Mouse (Mus musculus): Measurements from ENCODE around the gene Tmem211. TPM values are rescaled to one million over a fixed set of nuclear protein-coding genes. Genes with fewer than 3 reads are reported as not detected.
A peak's percentile ranks its signal among the peaks of the same experiment; 100 is the strongest.

The Tmem211 gene
- polyA plus RNA-seq, 1 experiment from 2014 or later: 1.3 TPM

DNA sequence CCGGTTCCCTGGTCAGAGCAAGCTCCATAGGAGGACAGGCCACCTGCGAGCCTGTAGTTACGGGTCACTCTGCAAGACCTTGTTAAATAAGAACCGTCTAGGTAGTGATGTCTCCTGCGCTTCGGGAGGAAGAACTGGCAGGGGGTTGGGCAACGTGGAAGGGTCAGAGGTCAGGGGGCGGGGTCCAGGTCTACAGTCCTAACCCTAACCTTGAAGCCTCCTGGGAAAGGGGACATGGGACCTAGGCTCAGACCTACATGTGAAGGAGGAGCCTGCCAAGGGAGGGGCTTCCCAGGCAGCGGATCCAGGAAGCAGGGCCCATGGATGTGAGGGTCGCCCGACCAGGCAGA is 17.3 kb upstream of the Tmem211 start:
- no peaks in the 10 kb centered on the region for H3K36me3 ChIP-seq (ENCODE audit: control insufficient read depth, insufficient read depth, low read length)
- ATAC-seq (ENCODE audit: insufficient read depth, low FRiP score): no peak
- H3K27ac ChIP-seq (ENCODE audit: low read length): peak overlapping the region; percentile 87
- H3K4me2 ChIP-seq (ENCODE audit: low read depth, low read length): peak overlapping the region; percentile 35; the same call in 1 of the 2 replicates
- H3K9me3 ChIP-seq (replicated peaks; ENCODE audit: control insufficient read depth, low read length): no peaks in the 10 kb centered on the region
- no peaks in the 10 kb centered on the region for H3K27me3 ChIP-seq (ENCODE audit: control insufficient read depth, insufficient read depth, low read length)
- no peak overlapping the region for H3K4me3 ChIP-seq (replicated peaks; ENCODE audit: low read length)
- peak overlapping the region; percentile 54 for H3K9ac ChIP-seq (ENCODE audit: low read length)
- WGBS: 42% methylated on average over 11 of the region's 11 CpGs
- H3K4me1 ChIP-seq (ENCODE audit: control insufficient read depth, insufficient read depth, low read length): peaks cover 40% of the 10 kb centered on the region

DNA sequence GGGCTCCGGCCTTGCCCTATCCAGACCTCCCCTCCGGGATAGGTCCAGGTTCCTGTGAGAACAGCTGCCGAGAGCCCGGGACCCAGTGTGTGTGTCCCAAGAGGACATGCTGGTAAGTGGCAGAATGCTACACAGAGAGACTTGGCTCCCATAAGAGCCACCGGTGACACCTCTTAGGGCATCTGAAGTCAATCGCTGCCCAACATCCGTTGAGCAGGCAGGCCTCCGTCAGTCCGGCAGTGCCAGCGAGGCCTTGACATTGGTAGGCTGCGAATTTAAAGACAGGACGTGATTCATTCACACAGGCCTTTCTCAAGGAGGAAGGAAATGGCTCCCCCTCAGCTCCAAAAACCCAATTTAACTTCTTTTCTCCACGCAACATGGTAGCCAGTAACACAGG is 16.8 kb upstream of the Tmem211 start:
- ATAC-seq (ENCODE audit: insufficient read depth, low FRiP score): no peak
- H3K27me3 ChIP-seq (ENCODE audit: control insufficient read depth, insufficient read depth, low read length): no peaks in the 10 kb centered on the region
- no peaks in the 10 kb centered on the region for H3K36me3 ChIP-seq (ENCODE audit: control insufficient read depth, insufficient read depth, low read length)
- peak overlapping the region; percentile 87 for H3K27ac ChIP-seq (ENCODE audit: low read length)
- peaks cover 40% of the 10 kb centered on the region for H3K4me1 ChIP-seq (ENCODE audit: control insufficient read depth, insufficient read depth, low read length)
- no peak overlapping the region for H3K4me3 ChIP-seq (replicated peaks; ENCODE audit: low read length)
- 79% methylated on average over 13 of the region's 13 CpGs for WGBS
- H3K4me2 ChIP-seq (ENCODE audit: low read depth, low read length): no peak overlapping the region
- H3K9me3 ChIP-seq (replicated peaks; ENCODE audit: control insufficient read depth, low read length): no peaks in the 10 kb centered on the region
- peak overlapping the region; percentile 54 for H3K9ac ChIP-seq (ENCODE audit: low read length)

DNA sequence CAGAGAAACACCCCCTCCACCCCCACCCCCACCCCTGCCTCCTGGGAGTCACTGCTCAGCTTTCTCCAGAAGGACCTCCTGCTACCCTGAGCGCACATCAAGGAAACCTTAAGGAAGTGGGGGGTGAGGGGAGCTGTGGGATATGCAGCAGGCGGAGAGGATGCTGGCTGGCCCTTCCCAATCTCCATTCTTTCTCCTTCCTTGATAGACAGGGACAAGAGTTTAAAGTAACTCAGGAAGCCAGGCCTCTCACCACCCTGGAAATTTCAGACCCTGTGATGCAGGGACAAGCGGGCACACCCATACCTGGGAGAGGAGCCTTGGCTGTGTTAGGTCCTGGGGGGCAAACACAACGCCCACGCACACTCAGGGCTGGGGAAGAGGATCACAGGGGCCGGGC is 16.4 kb upstream of the Tmem211 start:
- Histone ChIP-seq H3K4me2 (ENCODE audit: low read depth, low read length) (no peak overlapping the region), H3K4me3 (replicated peaks; ENCODE audit: low read length) (no peak overlapping the region), H3K36me3 (ENCODE audit: control insufficient read depth, insufficient read depth, low read length) (no peaks in the 10 kb centered on the region), H3K27me3 (ENCODE audit: control insufficient read depth, insufficient read depth, low read length) (no peaks in the 10 kb centered on the region), H3K9me3 (replicated peaks; ENCODE audit: control insufficient read depth, low read length) (no peaks in the 10 kb centered on the region), H3K9ac (ENCODE audit: low read length) (peak overlapping the region; percentile 18; the same call in 1 of the 2 replicates), H3K4me1 (ENCODE audit: control insufficient read depth, insufficient read depth, low read length) (peaks cover 40% of the 10 kb centered on the region), H3K27ac (ENCODE audit: low read length) (peak overlapping the region; percentile 87)
- no peak for ATAC-seq (ENCODE audit: insufficient read depth, low FRiP score)
- 67% methylated on average over 6 of the region's 6 CpGs for WGBS

DNA sequence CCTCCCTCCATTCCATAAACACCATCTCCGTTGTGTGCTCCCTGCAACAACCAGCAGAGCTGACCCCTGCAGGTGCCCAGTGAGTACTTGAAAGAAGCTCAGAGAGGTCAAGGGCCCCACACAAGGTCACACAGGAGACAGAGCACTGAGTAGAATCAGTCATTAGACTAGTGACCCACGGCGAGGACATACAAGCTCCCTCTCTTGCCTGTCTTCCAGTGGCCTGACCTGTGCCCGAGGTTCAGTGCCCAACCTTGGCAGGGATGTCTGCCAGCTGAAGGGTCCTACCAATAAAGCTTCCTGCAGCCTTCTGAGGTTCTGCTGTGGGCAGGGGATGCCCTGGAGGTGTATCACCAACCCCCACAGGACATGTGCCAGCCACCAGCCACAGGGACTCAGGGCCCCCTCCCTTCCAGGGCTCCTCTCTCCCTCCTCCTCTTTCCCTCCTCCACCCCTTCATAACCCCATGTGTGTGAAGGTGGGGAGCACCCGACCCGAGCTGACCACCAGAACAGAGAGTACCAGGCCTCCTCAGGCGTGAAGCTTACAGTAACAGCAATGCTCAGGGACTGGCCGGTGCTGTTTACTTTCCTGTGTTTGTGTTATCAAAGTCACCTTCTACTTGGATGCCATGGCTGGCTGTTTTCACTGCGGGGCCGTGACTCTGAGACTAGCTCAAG is 14.4 kb upstream of the Tmem211 start:
- no peak for ATAC-seq (ENCODE audit: insufficient read depth, low FRiP score)
- Histone ChIP-seq H3K27me3 (ENCODE audit: control insufficient read depth, insufficient read depth, low read length) (no peaks in the 10 kb centered on the region), H3K27ac (ENCODE audit: low read length) (no peak overlapping the region), H3K9me3 (replicated peaks; ENCODE audit: control insufficient read depth, low read length) (no peaks in the 10 kb centered on the region), H3K36me3 (ENCODE audit: control insufficient read depth, insufficient read depth, low read length) (no peaks in the 10 kb centered on the region), H3K9ac (ENCODE audit: low read length) (no peak overlapping the region), H3K4me3 (replicated peaks; ENCODE audit: low read length) (no peak overlapping the region), H3K4me2 (ENCODE audit: low read depth, low read length) (no peak overlapping the region), H3K4me1 (ENCODE audit: control insufficient read depth, insufficient read depth, low read length) (peaks cover 50% of the 10 kb centered on the region)
- WGBS: 60% methylated on average over 10 of the region's 10 CpGs

DNA sequence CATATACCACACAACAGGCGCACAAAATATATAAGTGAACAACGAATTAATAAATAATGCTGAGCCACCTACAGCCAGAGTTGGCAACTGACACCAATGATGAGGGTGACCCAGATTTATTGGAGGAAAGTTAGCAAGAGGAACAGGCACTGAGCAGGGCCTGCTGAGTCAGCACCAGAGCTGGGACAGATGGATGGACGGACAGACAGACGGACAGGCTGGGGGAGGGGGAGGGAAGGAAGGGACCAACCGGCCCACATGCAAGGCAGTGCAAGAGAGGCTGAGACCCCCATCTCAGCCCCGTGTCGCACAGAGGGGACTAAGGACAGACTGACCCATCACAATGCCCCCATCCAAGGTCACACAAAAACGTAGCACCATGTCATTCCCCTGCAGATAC is 12.7 kb upstream of the Tmem211 start:
- Histone ChIP-seq H3K36me3 (ENCODE audit: control insufficient read depth, insufficient read depth, low read length) (no peaks in the 10 kb centered on the region), H3K4me1 (ENCODE audit: control insufficient read depth, insufficient read depth, low read length) (peaks cover 45% of the 10 kb centered on the region)

DNA sequence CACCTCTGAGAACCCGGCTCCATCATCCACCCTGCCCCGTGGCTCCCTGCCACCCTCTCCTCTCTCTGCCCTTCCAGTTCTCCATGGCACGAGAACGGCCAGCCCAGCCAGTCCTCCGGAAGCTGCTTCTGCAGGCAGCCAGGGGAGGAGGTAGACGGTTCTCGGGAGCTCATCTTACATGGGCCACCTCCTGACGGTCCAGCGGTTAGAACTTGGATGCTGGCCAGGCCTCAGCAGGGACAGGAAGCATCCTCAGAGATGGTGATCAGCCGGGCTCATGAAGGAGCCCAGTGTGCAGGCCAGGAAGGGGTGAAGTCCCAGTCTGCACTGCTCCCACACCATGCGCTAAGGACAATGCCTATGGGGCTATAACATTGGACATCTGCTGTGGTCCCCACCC is 12.3 kb upstream of the Tmem211 start:
- peaks cover 43% of the 10 kb centered on the region for H3K4me1 ChIP-seq (ENCODE audit: control insufficient read depth, insufficient read depth, low read length)
- no peak overlapping the region for H3K27ac ChIP-seq (ENCODE audit: low read length)
- ATAC-seq (ENCODE audit: insufficient read depth, low FRiP score): no peak
- 48% methylated on average over 11 of the region's 11 CpGs for WGBS
- H3K4me3 ChIP-seq (replicated peaks; ENCODE audit: low read length): no peak overlapping the region
- no peak overlapping the region for H3K9ac ChIP-seq (ENCODE audit: low read length)
- H3K36me3 ChIP-seq (ENCODE audit: control insufficient read depth, insufficient read depth, low read length): no peaks in the 10 kb centered on the region
- no peaks in the 10 kb centered on the region for H3K27me3 ChIP-seq (ENCODE audit: control insufficient read depth, insufficient read depth, low read length)
- H3K4me2 ChIP-seq (ENCODE audit: low read depth, low read length): no peak overlapping the region
- no peaks in the 10 kb centered on the region for H3K9me3 ChIP-seq (replicated peaks; ENCODE audit: control insufficient read depth, low read length)

More for the DNA sequence above, 12.7 kb upstream of the Tmem211 start:
- no peak for ATAC-seq (ENCODE audit: insufficient read depth, low FRiP score)
- H3K9me3 ChIP-seq (replicated peaks; ENCODE audit: control insufficient read depth, low read length): no peaks in the 10 kb centered on the region
- no peak overlapping the region for H3K4me2 ChIP-seq (ENCODE audit: low read depth, low read length)
- H3K4me3 ChIP-seq (replicated peaks; ENCODE audit: low read length): no peak overlapping the region
- no peak overlapping the region for H3K9ac ChIP-seq (ENCODE audit: low read length)
- H3K27me3 ChIP-seq (ENCODE audit: control insufficient read depth, insufficient read depth, low read length): no peaks in the 10 kb centered on the region
- H3K27ac ChIP-seq (ENCODE audit: low read length): no peak overlapping the region
- 89% methylated on average over 8 of the region's 8 CpGs for WGBS

DNA sequence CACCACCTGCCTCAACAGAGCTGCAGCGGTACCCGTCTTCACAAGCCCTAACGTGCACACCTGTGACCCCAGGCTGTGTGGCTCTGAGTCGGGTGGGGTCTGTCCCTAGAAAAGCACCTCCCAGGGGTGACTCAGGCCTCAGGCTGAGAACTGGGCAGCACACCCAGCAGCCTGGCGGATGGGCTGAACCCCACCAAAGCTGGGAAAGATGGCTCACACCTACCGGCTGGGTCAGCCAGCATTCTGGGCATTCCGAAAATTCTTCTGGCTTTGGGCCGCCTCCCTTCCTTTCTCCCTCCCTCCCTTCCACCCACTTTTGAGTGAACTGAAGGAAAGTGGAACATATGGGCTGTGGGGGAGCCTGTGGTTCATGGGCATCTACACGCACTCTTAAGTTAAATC is 11.1 kb upstream of the Tmem211 start:
- whole genome bisulfite sequencing: 52% methylated on average over 9 of the region's 9 CpGs
- no peak for ATAC-seq (ENCODE audit: insufficient read depth, low FRiP score)
- no peaks in the 10 kb centered on the region for H3K36me3 ChIP-seq (ENCODE audit: control insufficient read depth, insufficient read depth, low read length)
- H3K27me3 ChIP-seq (ENCODE audit: control insufficient read depth, insufficient read depth, low read length): no peaks in the 10 kb centered on the region
- H3K4me2 ChIP-seq (ENCODE audit: low read depth, low read length): no peak overlapping the region
- H3K9me3 ChIP-seq (replicated peaks; ENCODE audit: control insufficient read depth, low read length): no peaks in the 10 kb centered on the region
- H3K4me1 ChIP-seq (ENCODE audit: control insufficient read depth, insufficient read depth, low read length): peaks cover 42% of the 10 kb centered on the region
- peak overlapping the region; percentile 47 for H3K27ac ChIP-seq (ENCODE audit: low read length)
- H3K4me3 ChIP-seq (replicated peaks; ENCODE audit: low read length): no peak overlapping the region
- no peak overlapping the region for H3K9ac ChIP-seq (ENCODE audit: low read length)

DNA sequence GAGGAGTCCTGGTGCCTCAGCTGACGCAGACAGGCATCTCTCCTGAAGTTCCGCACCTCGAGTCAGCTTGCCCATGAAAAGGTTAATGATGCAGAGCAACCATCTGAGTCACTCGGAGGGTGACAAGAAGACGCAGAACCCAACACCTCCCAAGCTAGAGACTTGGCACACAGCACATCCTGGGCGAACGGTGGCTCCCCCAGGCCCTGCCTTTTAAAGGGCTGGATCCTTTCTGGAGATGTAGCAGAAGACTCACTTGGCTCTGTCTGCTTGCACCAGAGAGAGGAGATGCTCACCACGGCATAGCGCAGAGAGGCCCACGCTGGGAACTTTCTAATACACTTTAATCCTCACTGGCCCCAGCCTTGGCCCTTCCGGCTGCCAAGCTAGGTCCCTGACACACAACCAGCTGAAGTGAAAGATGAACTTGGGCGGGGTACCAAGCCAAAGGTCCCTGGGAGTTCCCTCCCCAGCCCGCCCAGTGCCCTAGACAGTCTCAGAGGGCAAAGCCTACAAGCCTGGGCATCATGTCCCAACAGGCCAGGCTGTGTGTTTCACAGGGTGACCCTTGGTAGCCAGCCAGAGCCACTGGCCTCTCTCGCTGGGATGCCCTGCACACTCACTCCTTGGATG is 10.3 kb upstream of the Tmem211 start:
- Histone ChIP-seq H3K27ac (ENCODE audit: low read length) (peak overlapping the region; percentile 47), H3K4me2 (ENCODE audit: low read depth, low read length) (no peak overlapping the region), H3K27me3 (ENCODE audit: control insufficient read depth, insufficient read depth, low read length) (no peaks in the 10 kb centered on the region), H3K4me1 (ENCODE audit: control insufficient read depth, insufficient read depth, low read length) (peaks cover 41% of the 10 kb centered on the region), H3K9ac (ENCODE audit: low read length) (peak overlapping the region; percentile 13; the same call in 1 of the 2 replicates), H3K9me3 (replicated peaks; ENCODE audit: control insufficient read depth, low read length) (no peaks in the 10 kb centered on the region), H3K4me3 (replicated peaks; ENCODE audit: low read length) (no peak overlapping the region), H3K36me3 (ENCODE audit: control insufficient read depth, insufficient read depth, low read length) (no peaks in the 10 kb centered on the region)
- 49% methylated on average over 14 of the region's 14 CpGs for WGBS
- no peak for ATAC-seq (ENCODE audit: insufficient read depth, low FRiP score)

DNA sequence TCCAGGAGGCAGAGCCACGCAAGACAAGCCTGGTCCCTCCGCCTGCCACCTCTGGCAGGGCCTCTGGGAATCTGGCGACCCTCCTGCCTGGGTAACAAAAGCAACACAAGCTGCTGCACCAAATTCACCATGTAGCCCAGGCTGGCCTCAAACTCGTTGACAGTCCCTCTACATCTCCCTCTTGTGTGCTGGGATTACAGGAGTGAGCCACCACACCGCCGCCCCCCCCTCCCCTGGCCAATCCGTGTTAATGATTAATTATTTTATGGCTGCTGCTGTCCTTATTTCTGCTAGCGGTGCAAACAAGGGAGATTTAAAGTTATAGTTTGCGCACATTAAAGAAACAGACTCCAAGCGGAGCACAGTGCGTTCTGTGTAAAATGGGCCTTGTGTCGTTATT is 9.6 kb upstream of the Tmem211 start:
- H3K4me3 ChIP-seq (replicated peaks; ENCODE audit: low read length): no peak overlapping the region
- H3K27ac ChIP-seq (ENCODE audit: low read length): peak overlapping the region; percentile 47; the same call in 1 of the 2 replicates
- no peak overlapping the region for H3K4me2 ChIP-seq (ENCODE audit: low read depth, low read length)
- no peaks in the 10 kb centered on the region for H3K9me3 ChIP-seq (replicated peaks; ENCODE audit: control insufficient read depth, low read length)
- H3K9ac ChIP-seq (ENCODE audit: low read length): 0 out of 2 replicates have a peak overlapping the region, but pooled peaks have one; percentile 13
- no peaks in the 10 kb centered on the region for H3K27me3 ChIP-seq (ENCODE audit: control insufficient read depth, insufficient read depth, low read length)
- peaks cover 41% of the 10 kb centered on the region for H3K4me1 ChIP-seq (ENCODE audit: control insufficient read depth, insufficient read depth, low read length)
- WGBS: 51% methylated on average over 12 of the region's 12 CpGs
- no peaks in the 10 kb centered on the region for H3K36me3 ChIP-seq (ENCODE audit: control insufficient read depth, insufficient read depth, low read length)
- no peak for ATAC-seq (ENCODE audit: insufficient read depth, low FRiP score)
